Mouse (Mus musculus) urinary bladder, postnatal 25 days (tissue): ENCODE measurements around the gene Ube3b.

Source experiments
- DNase-seq: peaks from one replicate; pipeline ENCODE4 v3.0.0; 2022; ENCODE audit warnings: low spot score

Ube3b gene

GRCm38 (mm10) chr5:114426732-114427131 is 46.3 kb downstream of the Ube3b start:
- no peak for DNase-seq

GRCm38 (mm10) chr5:114428621-114429020 is 48.2 kb downstream of the Ube3b start:
- DNase-seq: no peak

- no peak for DNase-seq
Measured at GRCm38 (mm10) chr5:114429781-114430180, 49.4 kb downstream of the Ube3b start.

GRCm38 (mm10) chr5:114434359-114434758 is 54.0 kb downstream of the Ube3b start:
- no peak for DNase-seq

GRCm38 (mm10) chr5:114435588-114435987 is 55.2 kb downstream of the Ube3b start:
- DNase-seq: no peak

GRCm38 (mm10) chr5:114443566-114444367 is 63.4 kb downstream of the Ube3b start, which contains the start of the genes Mmab and Mvk:
Mmab (minus strand) TSS chr5:114444060.
Mvk (plus strand) TSS chr5:114444269.
- DNase-seq: peak; percentile 96

GRCm38 (mm10) chr5:114444368-114444692 is 63.9 kb downstream of the Ube3b start:
- no peak for DNase-seq

GRCm38 (mm10) chr5:114449011-114449410 is 68.6 kb downstream of the Ube3b start:
- DNase-seq: no peak

GRCm38 (mm10) chr5:114456287-114456686 is 75.9 kb downstream of the Ube3b start:
- no peak for DNase-seq

GRCm38 (mm10) chr5:114456995-114457605 is 76.7 kb downstream of the Ube3b start:
- no peak for DNase-seq

GRCm38 (mm10) chr5:114461238-114461637 is 80.8 kb downstream of the Ube3b start:
- peak; percentile 78 for DNase-seq

GRCm38 (mm10) chr5:114462067-114463040 is 81.9 kb downstream of the Ube3b start:
- DNase-seq: no peak

GRCm38 (mm10) chr5:114464561-114464960 is 84.2 kb downstream of the Ube3b start:
- no peak for DNase-seq

- DNase-seq: no peak
Measured at GRCm38 (mm10) chr5:114465641-114466040, 85.2 kb downstream of the Ube3b start.

GRCm38 (mm10) chr5:114467019-114467418 is 86.6 kb downstream of the Ube3b start:
- no peak for DNase-seq

- DNase-seq: no peak
Measured at GRCm38 (mm10) chr5:114467430-114467829, 87.0 kb downstream of the Ube3b start.

- DNase-seq: no peak
Measured at GRCm38 (mm10) chr5:114468007-114468406, 87.6 kb downstream of the Ube3b start.

GRCm38 (mm10) chr5:114470359-114470758 is 90.0 kb downstream of the Ube3b start:
- DNase-seq: no peak
